Mouse (Mus musculus): ENCODE results near the gene Tbck.

GRCm38 (mm10) chr3:132772054-132772453, 88.1 kb downstream of the Tbck start:
- no peak for TF ChIP-seq E2F4 (IDR thresholded peaks at IDR 0.05; ENCODE audit: insufficient read depth)
- no peak for TF ChIP-seq POLR2A (IDR thresholded peaks at IDR 0.05; ENCODE audit: insufficient read length, low read depth)
- TF ChIP-seq MAX (IDR thresholded peaks at IDR 0.05; ENCODE audit: low read depth), result no peak
